Mouse (Mus musculus): Measurements from ENCODE around the gene Ryr3.

DNA sequence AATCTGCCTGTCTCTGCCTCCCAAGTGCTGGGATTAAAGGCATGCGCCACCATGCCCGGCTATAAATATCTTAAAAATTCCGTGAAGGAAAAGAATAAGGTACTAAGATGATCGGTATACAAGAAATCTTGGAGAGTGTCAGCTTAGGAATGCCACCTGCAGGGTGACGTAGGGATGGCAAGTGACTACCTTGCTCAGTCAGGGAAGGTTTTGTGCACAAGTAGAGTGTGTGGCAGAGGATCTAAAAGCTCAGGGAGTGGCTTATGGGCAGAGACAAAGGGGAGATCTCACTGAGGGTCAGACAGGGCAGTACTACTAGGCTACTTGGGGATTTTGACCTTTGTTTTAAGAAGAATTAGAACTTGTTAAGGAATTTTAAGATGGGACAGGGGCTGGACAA, 457.2 kb downstream of the Ryr3 start:
- no peak for TF ChIP-seq POLR2A (IDR thresholded peaks at IDR 0.05; ENCODE audit: insufficient read length, low read depth)
- TF ChIP-seq USF1 (IDR thresholded peaks at IDR 0.05; ENCODE audit: low read depth): no peak
- no peak for TF ChIP-seq CEBPB (IDR thresholded peaks at IDR 0.05; ENCODE audit: insufficient read depth, poor library complexity, severe bottlenecking)
- TF ChIP-seq TCF12 (IDR thresholded peaks at IDR 0.05; ENCODE audit: insufficient read depth, poor library complexity, severe bottlenecking): no peak
- TF ChIP-seq POLR2AphosphoS2 (IDR thresholded peaks at IDR 0.05; ENCODE audit: insufficient read length, low read depth): no peak
- no peak for TF ChIP-seq E2F4 (IDR thresholded peaks at IDR 0.05; ENCODE audit: insufficient read depth)
- no peak for TF ChIP-seq MAX (IDR thresholded peaks at IDR 0.05; ENCODE audit: low read depth)
- TF ChIP-seq SRF (IDR thresholded peaks at IDR 0.05; ENCODE audit: control insufficient read depth, insufficient read length, low read depth): no peak
- TF ChIP-seq MYOG (IDR thresholded peaks at IDR 0.05; ENCODE audit: control insufficient read depth in 1 of 3, insufficient read depth in 1 of 3, insufficient read length in 2 of 3, low read depth in 2 of 3): no peak

All from myocyte (in vitro differentiated cells).